Mouse (Mus musculus): ENCODE results near the gene Cd200r1.

- TF ChIP-seq POLR2A (IDR thresholded peaks at IDR 0.05; ENCODE audit: borderline replicate concordance, insufficient read depth, low read length) (no peak), CTCF (IDR thresholded peaks at IDR 0.05; ENCODE audit: borderline replicate concordance, insufficient read depth, low read depth, low read length) (no peak)
These were observed 20.1 kb upstream of the Cd200r1 start for GRCm38 (mm10) chr16:44745471-44745865.
